Mouse (Mus musculus) T-helper 1 cell (primary cell): Measurements from ENCODE around the gene Vamp2.

ENCODE experiments used
- in situ Hi-C: fragments of 300-600 bp; cut with MboI, MseI; formaldehyde crosslinking; loops from one replicate; pipeline ENCODE4 v1.15.1; 2025; ENCODE audit warnings: high pct_unique_total_duplicates

Gene Vamp2

GRCm38 (mm10) chr11:69098039-69098761 lies 9.9 kb downstream of the Vamp2 start:
- in situ Hi-C loops = loop anchor here (10.0 kb wide), 2 partner anchors 663 to 887 kb away; partner anchors contain the start of genes Ctdnep1, Elp5 and Pik3r5

DNA sequence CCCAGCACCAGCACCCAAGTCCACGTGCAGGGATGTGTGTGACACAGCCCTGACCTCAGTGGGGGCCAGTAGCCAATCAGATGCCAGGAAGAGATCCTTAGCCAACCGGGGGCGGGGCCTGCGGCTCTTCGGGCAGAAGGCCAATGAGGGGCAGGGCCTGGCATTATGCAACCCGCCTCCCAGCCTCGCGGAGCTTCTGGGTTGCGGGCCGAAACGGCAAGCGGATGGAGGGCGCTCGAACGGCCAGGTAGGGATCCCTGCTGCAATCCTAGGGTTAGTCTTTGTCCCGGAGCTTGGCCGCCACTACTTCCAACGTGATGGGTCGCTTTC lies 10.4 kb downstream of the Vamp2 start:
- in situ Hi-C loops = loop anchor here (10.0 kb wide), 2 partner anchors 664 to 886 kb away; partner anchors contain the start of genes Ctdnep1, Elp5 and Pik3r5

DNA sequence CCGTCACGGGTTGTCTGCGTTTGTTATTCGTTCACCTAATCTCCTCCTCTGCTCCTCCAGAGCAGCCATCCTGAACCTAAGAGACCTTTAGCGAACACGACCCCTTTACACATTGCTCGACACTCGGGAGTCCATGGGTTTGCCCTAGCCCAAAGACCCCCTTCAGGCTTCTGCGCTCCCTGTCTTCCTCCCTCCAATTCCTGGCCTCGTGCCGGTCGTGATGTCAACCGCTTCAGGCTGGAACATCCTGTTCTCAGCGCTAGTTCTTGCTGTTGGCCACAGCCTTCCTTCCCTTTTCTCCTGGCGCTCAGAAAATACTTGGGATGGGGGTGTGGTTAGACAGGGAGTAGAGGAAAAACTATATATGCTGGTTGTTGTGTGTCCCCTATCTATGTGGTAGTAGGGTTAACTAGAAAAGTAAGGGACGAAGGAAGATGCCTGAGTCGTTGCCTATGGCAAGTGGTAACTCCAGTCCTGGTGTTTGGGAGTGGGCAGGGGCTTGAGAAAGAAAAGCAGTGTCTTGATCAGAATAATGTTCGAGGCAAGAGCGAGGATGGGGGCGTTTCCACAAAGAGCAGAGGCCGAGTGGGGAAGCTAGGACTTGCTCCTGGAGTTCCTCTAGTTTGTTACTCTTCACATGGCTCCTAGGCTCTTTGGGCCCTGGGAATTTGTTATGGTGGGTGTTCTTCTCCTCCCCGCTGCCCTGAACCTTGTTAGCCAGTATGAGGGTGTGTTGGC lies 11.1 kb downstream of the Vamp2 start:
- in situ Hi-C loops = loop anchor here (10.0 kb wide), 2 partner anchors 665 to 885 kb away; partner anchors contain the start of genes Ctdnep1, Elp5 and Pik3r5

DNA sequence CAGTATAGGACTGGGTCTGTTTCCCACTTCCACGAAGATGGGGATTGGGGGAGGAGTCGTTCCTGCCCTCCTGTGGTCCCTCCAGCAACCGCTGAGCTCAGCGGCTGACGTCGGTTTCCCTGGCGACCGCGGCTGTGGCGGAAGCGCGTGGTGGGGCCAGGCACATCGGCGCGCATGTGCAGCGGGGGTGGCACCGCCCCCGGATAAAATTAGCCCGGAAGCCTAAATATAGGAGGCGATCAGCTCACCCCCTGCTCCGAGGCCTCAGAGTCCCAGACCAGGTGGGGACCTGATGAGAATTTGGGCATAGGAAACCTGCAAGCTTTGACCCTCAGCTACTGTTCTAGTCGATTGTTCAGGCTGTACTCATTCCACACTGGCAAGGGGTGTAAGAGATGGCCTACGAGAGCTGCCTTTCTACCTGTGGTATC lies 11.6 kb downstream of the Vamp2 start:
- in situ Hi-C loops = loop anchor here (10.0 to 25.0 kb wide), 3 partner anchors 665 to 1137 kb away; partner anchors contain the start of genes 0610010K14Rik, Bcl6b, Ctdnep1 and Elp5

DNA sequence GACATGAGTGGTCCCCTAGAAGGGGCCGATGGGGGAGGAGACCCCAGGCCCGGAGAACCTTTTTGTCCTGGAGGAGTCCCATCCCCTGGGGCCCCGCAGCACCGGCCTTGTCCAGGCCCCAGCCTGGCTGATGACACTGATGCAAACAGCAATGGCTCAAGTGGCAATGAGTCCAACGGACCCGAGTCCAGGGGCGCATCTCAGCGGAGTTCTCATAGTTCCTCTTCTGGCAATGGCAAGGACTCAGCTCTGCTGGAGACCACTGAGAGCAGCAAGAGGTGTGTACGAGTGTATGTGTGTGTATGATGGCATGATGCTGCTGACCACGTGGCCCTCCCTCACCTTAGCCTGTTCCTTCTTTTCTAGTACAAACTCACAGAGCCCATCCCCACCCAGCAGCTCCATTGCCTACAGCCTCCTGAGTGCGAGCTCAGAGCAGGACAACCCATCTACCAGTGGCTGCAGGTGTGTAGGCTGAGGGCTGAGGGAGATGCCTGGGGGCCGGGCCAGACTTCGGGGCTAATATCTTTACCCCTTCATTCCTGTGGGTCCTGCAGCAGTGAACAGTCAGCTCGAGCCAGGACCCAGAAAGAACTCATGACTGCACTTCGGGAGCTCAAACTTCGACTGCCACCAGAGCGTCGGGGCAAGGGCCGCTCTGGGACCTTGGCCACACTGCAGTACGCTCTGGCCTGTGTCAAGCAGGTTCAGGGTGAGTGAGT lies 12.5 kb downstream of the Vamp2 start:
- in situ Hi-C loops = loop anchor here (25.0 kb wide), 1 partner anchor 1137 kb away; the partner anchor contains the start of genes 0610010K14Rik, Bcl6b, Gm21988 and Rnasek

- in situ Hi-C loops = loop anchor here (25.0 kb wide), 1 partner anchor 1135 kb away; the partner anchor contains the start of genes 0610010K14Rik, Bcl6b, Gm21988 and Rnasek
These were observed 13.5 kb downstream of the Vamp2 start for GRCm38 (mm10) chr11:69101604-69102402.

DNA sequence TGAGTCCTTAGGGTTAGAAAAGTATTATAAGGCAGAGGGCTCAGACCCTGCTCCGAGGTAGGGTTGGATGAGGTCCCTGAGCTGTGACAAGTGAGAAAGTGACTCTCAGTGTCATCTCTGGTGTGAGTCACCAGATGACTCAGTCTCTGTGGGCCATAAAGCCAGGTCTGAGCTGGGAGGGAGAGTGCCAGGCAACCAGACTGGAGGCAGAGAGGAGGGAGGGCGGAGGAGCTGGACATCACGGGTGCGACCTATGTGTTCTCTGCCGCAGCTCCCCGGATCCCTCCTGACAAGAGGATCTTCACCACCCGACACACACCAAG lies 14.1 kb downstream of the Vamp2 start:
- in situ Hi-C loops = loop anchor here (25.0 kb wide), 1 partner anchor 1135 kb away; the partner anchor contains the start of genes 0610010K14Rik, Bcl6b, Gm21988 and Rnasek

DNA sequence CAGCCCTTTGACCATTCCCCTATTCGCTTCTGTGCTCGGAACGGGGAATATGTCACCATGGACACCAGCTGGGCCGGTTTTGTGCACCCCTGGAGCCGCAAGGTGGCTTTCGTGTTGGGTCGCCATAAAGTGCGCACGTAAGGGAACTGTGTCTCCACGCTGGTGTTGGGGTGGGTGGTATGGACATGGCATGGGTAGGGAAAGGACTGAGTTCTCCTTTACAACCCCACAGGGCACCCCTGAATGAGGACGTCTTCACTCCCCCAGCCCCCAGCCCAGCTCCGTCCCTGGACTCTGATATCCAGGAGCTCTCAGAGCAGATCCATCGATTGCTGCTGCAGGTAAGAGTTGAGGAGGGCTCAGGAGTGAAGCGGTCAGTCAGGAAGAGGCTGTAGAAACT lies 14.8 kb downstream of the Vamp2 start:
- in situ Hi-C loops = loop anchor here (25.0 kb wide), 1 partner anchor 1134 kb away; the partner anchor contains the start of genes 0610010K14Rik, Bcl6b, Gm21988 and Rnasek

GRCm38 (mm10) chr11:69103531-69104435 lies 15.5 kb downstream of the Vamp2 start:
- in situ Hi-C loops = loop anchor here (25.0 kb wide), 1 partner anchor 1134 kb away; the partner anchor contains the start of genes 0610010K14Rik, Bcl6b, Gm21988 and Rnasek

DNA sequence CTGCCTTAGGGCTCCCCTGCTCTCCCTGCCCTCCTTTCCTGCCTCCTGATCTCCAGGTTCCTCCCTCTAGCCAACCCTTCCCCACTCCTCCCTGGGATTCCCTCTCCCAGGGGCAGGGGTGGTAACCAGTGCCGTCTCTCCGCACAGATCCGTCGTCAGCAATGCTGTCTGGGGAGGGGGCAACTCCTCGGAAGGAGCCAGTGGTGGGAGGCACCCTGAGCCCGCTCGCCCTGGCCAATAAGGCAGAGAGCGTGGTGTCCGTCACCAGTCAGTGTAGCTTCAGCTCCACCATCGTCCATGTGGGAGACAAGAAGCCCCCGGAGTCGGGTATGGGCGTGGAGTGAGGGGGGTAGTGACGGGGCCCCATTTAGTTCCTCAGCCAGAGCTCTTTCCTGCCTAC lies 16.2 kb downstream of the Vamp2 start:
- in situ Hi-C loops = loop anchor here (25.0 kb wide), 1 partner anchor 1133 kb away; the partner anchor contains the start of genes 0610010K14Rik, Bcl6b, Gm21988 and Rnasek

- in situ Hi-C loops = loop anchor here (25.0 kb wide), 1 partner anchor 1132 kb away; the partner anchor contains the start of genes 0610010K14Rik, Bcl6b, Gm21988 and Rnasek
These were observed 16.9 kb downstream of the Vamp2 start for GRCm38 (mm10) chr11:69105227-69105626.

DNA sequence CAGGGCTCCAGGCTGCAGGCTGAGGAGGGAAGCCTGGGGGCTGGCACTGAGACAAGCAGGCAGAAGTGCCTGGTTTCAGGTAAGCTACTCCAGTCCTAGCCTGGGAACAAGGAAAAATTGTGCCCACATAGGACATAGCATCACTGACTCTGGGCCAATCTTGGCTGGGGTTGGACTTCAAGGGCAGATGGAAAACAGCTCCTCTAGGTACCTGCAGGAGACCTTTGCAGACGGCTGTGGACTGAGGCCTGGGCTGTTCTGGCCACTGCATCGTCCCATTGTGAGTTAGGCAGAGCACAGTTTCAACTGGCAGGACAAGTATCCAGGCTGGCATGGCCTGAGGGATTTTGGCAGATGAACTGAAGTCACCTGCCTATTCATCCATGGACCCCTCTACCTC lies 17.5 kb downstream of the Vamp2 start:
- in situ Hi-C loops = loop anchor here (25.0 kb wide), 1 partner anchor 1132 kb away; the partner anchor contains the start of genes 0610010K14Rik, Bcl6b, Gm21988 and Rnasek

GRCm38 (mm10) chr11:69106299-69106698 lies 18.0 kb downstream of the Vamp2 start:
- in situ Hi-C loops = loop anchor here (25.0 kb wide), 1 partner anchor 1131 kb away; the partner anchor contains the start of genes 0610010K14Rik, Bcl6b, Gm21988 and Rnasek

GRCm38 (mm10) chr11:69106842-69107241 lies 18.6 kb downstream of the Vamp2 start:
- in situ Hi-C loops = loop anchor here (25.0 kb wide), 1 partner anchor 1130 kb away; the partner anchor contains the start of genes 0610010K14Rik, Bcl6b, Gm21988 and Rnasek

GRCm38 (mm10) chr11:69107676-69108075 lies 19.4 kb downstream of the Vamp2 start:
- in situ Hi-C loops = loop anchor here (25.0 kb wide), 1 partner anchor 1130 kb away; the partner anchor contains the start of genes 0610010K14Rik, Bcl6b, Gm21988 and Rnasek

DNA sequence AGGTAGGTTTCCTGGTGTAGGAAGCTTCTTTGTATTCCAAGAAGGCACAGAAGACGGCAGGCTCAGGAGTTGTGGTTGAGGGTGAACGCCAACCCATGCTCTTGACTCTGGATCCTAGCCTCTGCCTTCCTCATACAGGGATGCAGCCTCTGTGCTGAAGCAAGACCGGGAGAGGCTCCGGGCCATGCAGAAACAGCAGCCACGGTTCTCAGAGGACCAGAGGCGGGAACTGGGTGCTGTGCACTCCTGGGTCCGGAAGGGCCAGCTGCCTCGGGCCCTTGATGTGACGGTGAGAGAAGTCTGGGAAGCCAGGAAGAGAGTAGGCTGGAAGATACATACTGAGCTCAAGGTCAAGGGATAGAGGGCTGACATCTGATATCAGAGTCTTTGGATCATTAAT lies 19.9 kb downstream of the Vamp2 start:
- in situ Hi-C loops = loop anchor here (25.0 kb wide), 1 partner anchor 1129 kb away; the partner anchor contains the start of genes 0610010K14Rik, Bcl6b, Gm21988 and Rnasek

- in situ Hi-C loops = loop anchor here (25.0 kb wide), 1 partner anchor 1128 kb away; the partner anchor contains the start of genes 0610010K14Rik, Bcl6b, Gm21988 and Rnasek
These were observed 21.0 kb downstream of the Vamp2 start for GRCm38 (mm10) chr11:69109032-69109900.
